Mouse (Mus musculus) hindbrain, postnatal 0 days (tissue): ENCODE measurements around the gene Hal. TPM values are rescaled to one million over a fixed set of nuclear protein-coding genes. Genes with fewer than 3 reads are reported as not detected.

Experiments used
- ATAC-seq: fragments of 200-750 bp; cut with Nextera tagmentation; 2 replicates; pipeline ENCODE4 v1.8.0; 2017; ENCODE audit warnings: mild to moderate bottlenecking, moderate TSS enrichment, moderate library complexity
- DNase-seq: peaks from one replicate; pipeline ENCODE4 v3.0.0-alpha.2; 2015; ENCODE audit warnings: low spot score
- H3K27ac ChIP-seq: fragments of 300-500 bp; sonication (generic); 2 replicates; pipeline ENCODE4 v1.5.1; 2014; ENCODE audit warnings: mild to moderate bottlenecking
- H3K27me3 ChIP-seq: fragments of 300-500 bp; sonication (generic); 2 replicates; pipeline ENCODE4 v1.6.1; 2014; ENCODE audit warnings: low read length, mixed read lengths; ENCODE audit not compliant: insufficient read depth
- H3K36me3 ChIP-seq: fragments of 300-500 bp; sonication (generic); 2 replicates; pipeline ENCODE4 v1.6.1; 2014; ENCODE audit warnings: low read length, mixed read lengths; ENCODE audit not compliant: insufficient read depth
- H3K4me1 ChIP-seq: fragments of 300-500 bp; sonication (generic); 2 replicates; pipeline ENCODE4 v1.6.1; 2014; ENCODE audit warnings: antibody characterized with exemption, low read length, mixed read lengths; ENCODE audit not compliant: insufficient read depth
- H3K4me2 ChIP-seq: fragments of 300-500 bp; sonication (generic); 2 replicates; pipeline ENCODE4 v1.6.1; 2014; ENCODE audit warnings: low read depth, mild to moderate bottlenecking, low read length, moderate library complexity, mixed read lengths
- H3K4me3 ChIP-seq: fragments of 300-500 bp; sonication (generic); 2 replicates; pipeline ENCODE4 v1.5.1; 2014; ENCODE audit warnings: low read length
- H3K9ac ChIP-seq: fragments of 300-500 bp; sonication (generic); replicated peaks from 2 replicates; pipeline ENCODE4 v1.6.1; 2014; ENCODE audit warnings: mild to moderate bottlenecking, low read length, moderate library complexity, mixed read lengths
- H3K9me3 ChIP-seq: fragments of 300-500 bp; sonication (generic); 2 replicates; pipeline ENCODE4 v1.6.1; 2016; ENCODE audit warnings: low read length, mixed read lengths
- CTCF ChIP-seq: IDR thresholded peaks from 2 replicates; pipeline ENCODE4 v1.5.1; 2016; ENCODE audit warnings: antibody characterized with exemption, control low read depth, low read depth
- WGBS: fragments of 180-500 bp; shearing (Covaris S2); extraction: QIAGEN DNeasy Blood & Tissue Kit; methylation state at CpG from one replicate; pipeline ENCODE4 v1.1.7; 2014; 5-methylcytosine and 5-hydroxymethylcytosine counted together
- polyA plus RNA-seq: library from polyadenylated mRNA; unstranded; fragments of >200 nt; fragmentation: Nextera tagmentation; extraction: Ambion mirVana; gene quantifications from 2 replicates; pipeline ENCODE4 v1.2.1, GENCODE M21; 2015
- total RNA-seq: library from RNA; depleted of rRNA; stranded (reverse); fragments of >200 nt; gene quantifications from 2 replicates; pipeline ENCODE4 v1.2.3, GENCODE M21; 2014

Hal gene
- total and polyA plus RNA-seq, 2 experiments from 2014 or later, result 0.29 TPM; not detected in 1

- no peak for ATAC-seq
- Histone ChIP-seq H3K36me3 (no peaks in the 10 kb centered on the region), H3K4me1 (no peaks in the 10 kb centered on the region), H3K4me2 (no peak overlapping the region), H3K27me3 (no peaks in the 10 kb centered on the region), H3K27ac (no peak overlapping the region), H3K4me3 (no peak overlapping the region), H3K9ac (no peak overlapping the region), H3K9me3 (no peaks in the 10 kb centered on the region)
- peak; percentile 30 for DNase-seq
- no peak for TF ChIP-seq CTCF
- WGBS, result 31% methylated on average over 1 of the region's 1 CpGs
Observed at GRCm38 (mm10) chr10:93515419-93515818, 26.9 kb downstream of the Hal start.

- H3K4me3 ChIP-seq, result no peak overlapping the region
- ATAC-seq (no peak), DNase-seq (no peak)
- no peaks in the 10 kb centered on the region for H3K4me1 ChIP-seq
- no peak for TF ChIP-seq CTCF
- no peak overlapping the region for H3K9ac ChIP-seq
- 88% methylated on average over 12 of the region's 12 CpGs for WGBS
- no peaks in the 10 kb centered on the region for H3K27me3 ChIP-seq
- H3K9me3 ChIP-seq, result no peaks in the 10 kb centered on the region
- no peaks in the 10 kb centered on the region for H3K36me3 ChIP-seq
- H3K27ac ChIP-seq, result no peak overlapping the region
- no peak overlapping the region for H3K4me2 ChIP-seq
Observed at GRCm38 (mm10) chr10:93515927-93516326, 27.4 kb downstream of the Hal start.

- no peaks in the 10 kb centered on the region for H3K9me3 ChIP-seq
- WGBS, result 47% methylated on average over 4 of the region's 4 CpGs
- DNase-seq, result no peak
- no peak overlapping the region for H3K4me2 ChIP-seq
- no peak for ATAC-seq
- no peaks in the 10 kb centered on the region for H3K27me3 ChIP-seq
- H3K36me3 ChIP-seq, result no peaks in the 10 kb centered on the region
- TF ChIP-seq CTCF, result no peak
- no peak overlapping the region for H3K4me3 ChIP-seq
- no peaks in the 10 kb centered on the region for H3K4me1 ChIP-seq
- H3K27ac ChIP-seq, result no peak overlapping the region
- H3K9ac ChIP-seq, result no peak overlapping the region
Observed at GRCm38 (mm10) chr10:93517754-93518153, 29.2 kb downstream of the Hal start.

DNA sequence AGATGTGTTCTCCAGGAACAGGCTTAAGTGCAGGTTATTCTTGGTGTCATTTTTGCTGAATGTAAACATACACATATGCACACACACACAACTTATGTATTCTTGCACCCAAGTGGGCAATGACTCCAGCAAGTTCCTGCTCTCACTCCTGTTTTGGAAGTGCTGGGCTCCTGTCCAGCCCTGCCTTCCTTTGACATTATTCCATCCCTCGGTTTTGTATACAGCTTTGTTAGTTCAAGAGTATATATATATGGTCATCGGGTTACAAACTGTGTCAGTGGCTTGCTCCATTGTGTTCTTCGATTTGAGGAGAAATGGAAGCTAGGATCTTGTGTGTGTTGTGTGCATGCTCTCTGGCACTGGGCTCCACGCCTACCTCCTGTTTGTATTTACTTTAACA is 29.6 kb downstream of the Hal start:
- Histone ChIP-seq H3K4me3 (no peak overlapping the region), H3K27me3 (no peaks in the 10 kb centered on the region), H3K4me2 (no peak overlapping the region), H3K4me1 (no peaks in the 10 kb centered on the region), H3K9ac (no peak overlapping the region), H3K9me3 (no peaks in the 10 kb centered on the region), H3K27ac (no peak overlapping the region), H3K36me3 (no peaks in the 10 kb centered on the region)
- no peak for DNase-seq
- no peak for TF ChIP-seq CTCF
- 87% methylated on average over 4 of the region's 4 CpGs for WGBS
- ATAC-seq, result no peak

DNA sequence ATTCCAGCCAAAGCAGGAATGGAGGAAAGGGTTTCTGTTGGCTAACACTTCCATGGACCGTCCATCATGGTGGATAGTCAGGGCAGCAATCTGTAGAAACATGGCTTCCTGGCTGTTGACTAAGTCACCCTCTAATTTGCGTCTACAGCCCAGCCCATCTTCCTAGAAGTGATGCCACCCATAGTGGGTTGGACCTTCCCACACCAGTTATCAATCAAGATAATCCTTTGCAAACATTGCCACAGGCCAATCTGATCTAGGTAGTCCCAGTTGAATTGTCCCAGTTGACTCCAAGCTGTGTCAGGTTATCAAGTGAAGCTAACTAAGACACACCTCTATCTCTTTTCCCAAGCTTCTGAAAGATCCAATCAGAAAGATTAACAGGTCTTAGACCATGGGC is 30.1 kb downstream of the Hal start:
- no peaks in the 10 kb centered on the region for H3K27me3 ChIP-seq
- 89% methylated on average over 2 of the region's 2 CpGs for WGBS
- H3K4me2 ChIP-seq, result no peak overlapping the region
- TF ChIP-seq CTCF, result no peak
- H3K4me3 ChIP-seq, result no peak overlapping the region
- H3K9me3 ChIP-seq, result no peaks in the 10 kb centered on the region
- DNase-seq (no peak), ATAC-seq (no peak)
- H3K36me3 ChIP-seq, result no peaks in the 10 kb centered on the region
- no peak overlapping the region for H3K9ac ChIP-seq
- H3K4me1 ChIP-seq, result no peaks in the 10 kb centered on the region
- H3K27ac ChIP-seq, result no peak overlapping the region

GRCm38 (mm10) chr10:93519159-93519558 is 30.6 kb downstream of the Hal start:
- no peak for TF ChIP-seq CTCF
- Histone ChIP-seq H3K4me1 (no peaks in the 10 kb centered on the region), H3K27ac (no peak overlapping the region), H3K4me3 (no peak overlapping the region), H3K27me3 (no peaks in the 10 kb centered on the region), H3K9me3 (no peaks in the 10 kb centered on the region), H3K4me2 (no peak overlapping the region), H3K36me3 (no peaks in the 10 kb centered on the region), H3K9ac (no peak overlapping the region)
- WGBS, result 93% methylated on average over 8 of the region's 8 CpGs
- ATAC-seq (no peak), DNase-seq (no peak)

DNA sequence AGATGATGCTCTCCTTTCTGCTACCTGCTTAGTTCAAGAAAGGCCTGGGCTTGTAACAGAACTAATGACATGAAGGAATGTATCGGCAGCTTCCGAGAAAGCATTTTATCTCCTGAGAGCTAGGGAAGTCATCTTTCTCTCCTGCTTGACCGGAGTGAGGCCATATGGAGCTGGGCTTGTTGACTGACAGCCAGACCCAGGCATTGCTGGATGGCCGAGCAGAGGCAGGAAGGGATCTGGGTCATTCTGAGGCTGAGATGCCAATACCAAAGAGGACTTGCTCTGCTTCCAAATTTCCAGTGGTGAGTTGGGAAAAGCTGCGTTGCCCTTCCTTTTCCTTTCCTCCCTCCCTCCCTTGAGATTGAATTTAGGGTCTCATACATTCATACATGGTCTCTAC is 31.2 kb downstream of the Hal start:
- DNase-seq, result no peak
- ATAC-seq, result no peak
- no peak overlapping the region for H3K4me3 ChIP-seq
- 78% methylated on average over 5 of the region's 5 CpGs for WGBS
- TF ChIP-seq CTCF, result no peak
- H3K27ac ChIP-seq, result no peak overlapping the region
- H3K36me3 ChIP-seq, result no peaks in the 10 kb centered on the region
- H3K9ac ChIP-seq, result no peak overlapping the region
- H3K4me1 ChIP-seq, result no peaks in the 10 kb centered on the region
- H3K9me3 ChIP-seq, result no peaks in the 10 kb centered on the region
- no peaks in the 10 kb centered on the region for H3K27me3 ChIP-seq
- H3K4me2 ChIP-seq, result no peak overlapping the region
